Mouse (Mus musculus) left cerebral cortex, postnatal 14 days (tissue): ENCODE data around the gene Pef1. TPM values are rescaled to one million over a fixed set of nuclear protein-coding genes. Genes with fewer than 3 reads are reported as not detected.

ENCODE experiments used
- DNase-seq, 2 experiments: peaks; one replicate each; pipeline ENCODE4 v3.0.0; 2021 to 2022; ENCODE audit warnings: low spot score in 2 of 2, mixed read lengths in 1 of 2
- intact Hi-C: fragments of 180-260 bp; cut with DNase I; formaldehyde crosslinking; loops from one replicate; pipeline ENCODE4 v1.15.1; 2025
- total RNA-seq, 2 experiments: library from RNA; stranded (reverse); gene quantifications; 2 replicates each; pipeline ENCODE4 v1.2.3; 2021

The Pef1 gene
- total RNA-seq, 2 experiments from 2014 or later, result 47.6 to 49.2 TPM

- no peak for DNase-seq
- intact Hi-C loops, result no loop called here
Measured at GRCm38 (mm10) chr4:130169411-130169971, 67.1 kb downstream of the Pef1 start.

- DNase-seq, result no peak
- intact Hi-C loops, result no loop called here
Measured at GRCm38 (mm10) chr4:130170362-130170761, 68.0 kb downstream of the Pef1 start.

- intact Hi-C loops, result no loop called here
- no peak for DNase-seq
Measured at GRCm38 (mm10) chr4:130171951-130172765, 69.8 kb downstream of the Pef1 start.

- DNase-seq, result no peak
- intact Hi-C loops, result no loop called here
Measured at GRCm38 (mm10) chr4:130173060-130173822, 70.9 kb downstream of the Pef1 start.

GRCm38 (mm10) chr4:130173911-130174311, 71.6 kb downstream of the Pef1 start:
- no peak for DNase-seq
- intact Hi-C loops, result no loop called here

GRCm38 (mm10) chr4:130174335-130175031, 72.1 kb downstream of the Pef1 start:
- intact Hi-C loops, result no loop called here
- no peak for DNase-seq

GRCm38 (mm10) chr4:130175072-130175711, 72.8 kb downstream of the Pef1 start, which contains the start of gene Tinagl1:
Gene Tinagl1 (minus strand): TSS chr4:130175122.
- DNase-seq, result no peak
- intact Hi-C loops, result no loop called here

- DNase-seq, result no peak
- intact Hi-C loops, result no loop called here
Measured at GRCm38 (mm10) chr4:130176156-130176720, 73.9 kb downstream of the Pef1 start.

GRCm38 (mm10) chr4:130177087-130177486, 74.7 kb downstream of the Pef1 start:
- DNase-seq, result no peak
- intact Hi-C loops, result no loop called here

- DNase-seq, result no peak
- intact Hi-C loops, result no loop called here
Measured at GRCm38 (mm10) chr4:130177536-130177935, 75.2 kb downstream of the Pef1 start.

Other genes starting within 250 kb of the Pef1 start
- gene Spocd1, start 173.3 kb upstream of the Pef1 start, total RNA-seq, result under 1 TPM; 0.15 to 0.68 TPM
- 100 to 1,000 TPM; 352 to 365 TPM for gene Adgrb2, start 117.7 kb upstream of the Pef1 start, total RNA-seq
- 10 to 100 TPM; 12.2 to 17.8 TPM for gene Col16a1, start 54.7 kb upstream of the Pef1 start, total RNA-seq
- 1 to 10 TPM; 5.8 to 6.3 TPM for gene Hcrtr1, start 36.8 kb downstream of the Pef1 start, total RNA-seq
- 1 to 10 TPM; 4.1 to 4.2 TPM for gene Tinagl1, start 72.6 kb downstream of the Pef1 start, total RNA-seq
- not detected for gene Gm853, start 119.8 kb downstream of the Pef1 start, total RNA-seq
- gene Serinc2, start 176.6 kb downstream of the Pef1 start, total RNA-seq, result 1 to 10 TPM; 3.5 to 3.8 TPM
- gene Fabp3, start 206.0 kb downstream of the Pef1 start, total RNA-seq, result 100 to 1,000 TPM; 198 to 207 TPM
- not detected for gene Gm10570, start 206.1 kb downstream of the Pef1 start, total RNA-seq